Mouse (Mus musculus): ENCODE measurements around the gene Gm2a. TPM values are rescaled to one million over a fixed set of nuclear protein-coding genes. Genes with fewer than 3 reads are reported as not detected.

Gm2a gene
- total and polyA plus RNA-seq, 3 experiments, result 0.19 to 0.52 TPM; not detected in 1

DNA sequence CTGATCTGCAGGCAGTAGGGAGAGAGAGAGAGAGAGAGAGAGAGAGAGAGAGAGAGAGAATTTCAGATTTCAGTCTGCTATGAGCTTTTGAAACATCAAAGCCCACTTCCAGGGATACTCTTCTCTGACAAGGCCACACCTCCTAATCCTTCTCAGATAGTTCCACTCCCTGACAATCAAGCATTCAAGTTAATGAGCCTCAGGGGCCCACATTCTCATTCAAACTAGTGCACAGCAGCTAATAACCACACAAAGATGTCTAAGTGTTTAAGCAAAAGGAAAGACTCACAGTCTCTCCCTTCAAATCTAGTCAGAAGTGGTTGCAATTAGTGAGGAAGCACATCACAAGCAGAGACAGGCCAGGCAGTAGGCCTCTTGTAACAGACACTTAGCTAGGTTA lies 22.4 kb downstream of the Gm2a start:
- Histone ChIP-seq H3K79me2 (ENCODE audit: control insufficient read depth, insufficient read depth, low read length, poor library complexity) (no peaks in the 10 kb centered on the region), H3K36me3 (ENCODE audit: control insufficient read depth in 1 of 2, insufficient read depth in 2 of 2, low read length in 2 of 2) (peaks cover 0 to 11% of the 10 kb centered on the region in 2 experiments; a peak in 2 of 4 replicates), H3K4me3 (ENCODE audit: control insufficient read depth in 1 of 2, insufficient read depth in 1 of 2, low read depth in 2 of 2, low read length in 2 of 2) (no peak overlapping the region), H3K9ac (ENCODE audit: control insufficient read depth, low read depth, low read length, poor library complexity, severe bottlenecking) (no peak overlapping the region), H3K9me3 (replicated peaks; ENCODE audit: insufficient read depth, low read length) (no peaks in the 10 kb centered on the region), H3K4me1 (ENCODE audit: control insufficient read depth in 1 of 2, insufficient read depth in 2 of 2, low read length in 2 of 2) (peaks cover 7 to 16% of the 10 kb centered on the region in 2 experiments; a peak in 3 of 4 replicates), H3K27ac (ENCODE audit: control insufficient read depth, low read depth, low read length) (no peak overlapping the region), H3K27me3 (ENCODE audit: control insufficient read depth in 1 of 2, insufficient read depth in 2 of 2, low read length in 2 of 2) (no peaks in the 10 kb centered on the region)
- no peak for DNase-seq (ENCODE audit: low read depth, low spot score)
- TF ChIP-seq ETS1 (IDR thresholded peaks at IDR 0.05; ENCODE audit: low read depth, low read length) (no peak), RAD21 (IDR thresholded peaks at IDR 0.05; ENCODE audit: low read depth, low read length) (no peak), MYC (IDR thresholded peaks at IDR 0.05; ENCODE audit: low read depth, low read length) (no peak), HCFC1 (IDR thresholded peaks at IDR 0.05; ENCODE audit: low read depth, low read length) (no peak), KAT2A (conservative IDR thresholded peaks at IDR 0.05; ENCODE audit: low read depth, low read length) (no peak), MEF2A (IDR thresholded peaks at IDR 0.05; ENCODE audit: extremely low read depth, insufficient replicate concordance, low read depth, low read length, poor library complexity, severe bottlenecking) (no peak), CTCF (IDR thresholded peaks at IDR 0.05 in 2 of 3, conservative IDR thresholded peaks at IDR 0.05 in 1 of 3; ENCODE audit: control insufficient read depth in 1 of 3, insufficient read depth in 1 of 3, low read depth in 2 of 3, low read length in 3 of 3, poor library complexity in 1 of 3, severe bottlenecking in 1 of 3) (no peak), ELF1 (IDR thresholded peaks at IDR 0.05; ENCODE audit: low read depth, low read length) (no peak), POLR2AphosphoS5 (IDR thresholded peaks at IDR 0.05; ENCODE audit: borderline replicate concordance, low read depth, low read length) (no peak)

DNA sequence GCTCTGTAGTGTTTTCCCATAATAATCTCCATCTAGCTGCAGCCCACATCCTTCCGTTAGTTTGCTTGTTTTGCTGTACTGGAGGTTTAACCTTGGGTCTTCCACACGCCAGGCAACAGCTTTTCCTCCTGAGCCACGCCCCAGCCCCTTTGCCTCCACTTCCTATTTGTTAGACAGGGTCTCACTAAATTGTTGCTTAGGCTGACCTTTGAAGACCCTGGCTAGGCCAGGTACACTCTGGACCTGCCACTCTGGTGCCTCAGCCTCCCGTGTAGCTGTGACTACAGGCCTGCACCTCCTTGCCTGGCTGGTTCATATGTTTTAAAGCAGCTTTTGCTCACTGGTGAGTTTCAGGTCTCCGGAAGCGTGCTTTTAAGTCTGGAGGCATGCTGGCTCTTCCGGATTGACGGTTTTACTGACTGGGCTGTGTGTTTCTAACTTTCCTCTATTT lies 22.9 kb downstream of the Gm2a start:
- TF ChIP-seq BHLHE40 (IDR thresholded peaks at IDR 0.05; ENCODE audit: borderline replicate concordance, low read depth, low read length), result no peak
- no peak for TF ChIP-seq TAL1 (IDR thresholded peaks at IDR 0.05; ENCODE audit: low read length)
- H3K27me3 ChIP-seq (ENCODE audit: control insufficient read depth in 1 of 2, insufficient read depth in 2 of 2, low read length in 2 of 2), result no peaks in the 10 kb centered on the region
- no peak overlapping the region for H3K9ac ChIP-seq (ENCODE audit: control insufficient read depth, low read depth, low read length, poor library complexity, severe bottlenecking)
- no peak for DNase-seq (ENCODE audit: low read depth, low spot score)
- peaks cover 0 to 11% of the 10 kb centered on the region in 2 experiments; a peak in 2 of 4 replicates for H3K36me3 ChIP-seq (ENCODE audit: control insufficient read depth in 1 of 2, insufficient read depth in 2 of 2, low read length in 2 of 2)
- H3K27ac ChIP-seq (ENCODE audit: control insufficient read depth, low read depth, low read length), result no peak overlapping the region
- no peaks in the 10 kb centered on the region for H3K9me3 ChIP-seq (replicated peaks; ENCODE audit: insufficient read depth, low read length)
- peaks cover 7 to 16% of the 10 kb centered on the region in 2 experiments; a peak in 3 of 4 replicates for H3K4me1 ChIP-seq (ENCODE audit: control insufficient read depth in 1 of 2, insufficient read depth in 2 of 2, low read length in 2 of 2)
- no peak overlapping the region for H3K4me3 ChIP-seq (ENCODE audit: control insufficient read depth in 1 of 2, insufficient read depth in 1 of 2, low read depth in 2 of 2, low read length in 2 of 2)
- no peaks in the 10 kb centered on the region for H3K79me2 ChIP-seq (ENCODE audit: control insufficient read depth, insufficient read depth, low read length, poor library complexity)

DNA sequence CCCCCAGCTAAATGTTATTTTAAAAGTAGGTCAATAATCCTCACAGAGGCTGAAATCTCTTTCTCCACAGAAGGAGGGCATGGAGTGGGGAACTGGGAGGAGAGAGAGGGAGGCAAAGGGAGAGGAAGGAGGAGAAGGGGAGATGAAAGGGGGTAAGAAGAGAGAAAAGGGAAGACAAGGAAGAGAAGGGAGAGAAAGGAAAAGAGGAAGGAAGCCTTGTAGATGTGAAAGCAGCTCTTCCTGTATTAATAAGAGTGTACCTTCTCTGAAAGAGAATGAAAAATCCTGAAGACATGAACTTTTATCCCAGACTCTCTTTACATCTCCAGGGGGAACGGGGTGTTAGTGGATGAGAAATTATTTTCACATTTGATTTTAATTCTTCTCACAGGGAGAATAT lies 23.5 kb downstream of the Gm2a start:
- no peak overlapping the region for H3K9ac ChIP-seq (ENCODE audit: control insufficient read depth, low read depth, low read length, poor library complexity, severe bottlenecking)
- DNase-seq (ENCODE audit: low read depth, low spot score), result no peak
- peaks cover 11 to 21% of the 10 kb centered on the region in 2 experiments for H3K4me1 ChIP-seq (ENCODE audit: control insufficient read depth in 1 of 2, insufficient read depth in 2 of 2, low read length in 2 of 2)
- H3K27ac ChIP-seq (ENCODE audit: control insufficient read depth, low read depth, low read length), result no peak overlapping the region
- H3K27me3 ChIP-seq (ENCODE audit: control insufficient read depth in 1 of 2, insufficient read depth in 2 of 2, low read length in 2 of 2), result no peaks in the 10 kb centered on the region
- no peaks in the 10 kb centered on the region for H3K9me3 ChIP-seq (replicated peaks; ENCODE audit: insufficient read depth, low read length)
- H3K4me3 ChIP-seq (ENCODE audit: control insufficient read depth in 1 of 2, insufficient read depth in 1 of 2, low read depth in 2 of 2, low read length in 2 of 2), result no peak overlapping the region
- H3K36me3 ChIP-seq (ENCODE audit: control insufficient read depth in 1 of 2, insufficient read depth in 2 of 2, low read length in 2 of 2), result peaks cover 0 to 15% of the 10 kb centered on the region in 2 experiments; a peak in 2 of 4 replicates
- H3K79me2 ChIP-seq (ENCODE audit: control insufficient read depth, insufficient read depth, low read length, poor library complexity), result no peaks in the 10 kb centered on the region
- no peak for TF ChIP-seq POLR2AphosphoS5 (IDR thresholded peaks at IDR 0.05; ENCODE audit: borderline replicate concordance, low read depth, low read length)
- TF ChIP-seq JUND (IDR thresholded peaks at IDR 0.05; ENCODE audit: low read depth, low read length), result no peak
- no peak for TF ChIP-seq RAD21 (IDR thresholded peaks at IDR 0.05; ENCODE audit: low read depth, low read length)
- TF ChIP-seq CTCF (IDR thresholded peaks at IDR 0.05 in 2 of 3, conservative IDR thresholded peaks at IDR 0.05 in 1 of 3; ENCODE audit: control insufficient read depth in 1 of 3, insufficient read depth in 1 of 3, low read depth in 2 of 3, low read length in 3 of 3, poor library complexity in 1 of 3, severe bottlenecking in 1 of 3), result no peak
- no peak for TF ChIP-seq UBTF (IDR thresholded peaks at IDR 0.05; ENCODE audit: borderline replicate concordance, insufficient read depth, low read depth, low read length)
- TF ChIP-seq USF1 (IDR thresholded peaks at IDR 0.05; ENCODE audit: low read depth, low read length), result no peak
- no peak for TF ChIP-seq SIN3A (IDR thresholded peaks at IDR 0.05; ENCODE audit: low read length)
- TF ChIP-seq MAZ (IDR thresholded peaks at IDR 0.05; ENCODE audit: low read depth, low read length), result no peak
- no peak for TF ChIP-seq POLR2A (IDR thresholded peaks at IDR 0.05; ENCODE audit: control insufficient read depth in 1 of 2, insufficient read depth in 1 of 2, low read depth in 1 of 2, low read length in 2 of 2, poor library complexity in 1 of 2)
